ENCODE assay signal across 8 mouse cellular contexts in genomic region chr9:49055333-49056205, GRCm38 (mm10). TPM values are rescaled to one million over a fixed set of nuclear protein-coding genes. Genes with fewer than 3 reads are reported as not detected.
A peak's percentile ranks its signal among the peaks of the same experiment; 100 is the strongest.
DNase-seq lines count a peak whose midpoint lies in the region; ATAC-seq and TF ChIP-seq lines count a peak whose summit lies in the region.

TSS of gene Zw10 (plus strand) at chr9:49055613.

- H3K4me1 ChIP-seq in hindbrain, embryonic 10.5 days (replicated peaks), result peaks cover 10% of the 10 kb centered on the region
- H3K4me1 ChIP-seq in lung, postnatal 0 days (ENCODE audit: insufficient read depth, low read depth, low read length), result no peaks in the 10 kb centered on the region; the same call in 1 of the 2 replicates

- peak within 1 kb of the TSS; percentile 75 for H3K4me3 ChIP-seq in hindbrain, embryonic 10.5 days
- H3K4me3 ChIP-seq in lung, postnatal 0 days (ENCODE audit: low read depth, low read length), result peak within 1 kb of the TSS; percentile 88

- DNase-seq in MN1 (ENCODE audit: low spot score), result peak; percentile 97
- DNase-seq in cerebellum, adult 9-10 months, result peak; percentile 95
- peak; percentile 95 for DNase-seq in hindbrain, embryonic 10.5 days (ENCODE audit: low spot score)
- peak; percentile 95 for DNase-seq in layer of hippocampus, adult 9-11 months
- DNase-seq in lung, postnatal 0 days (ENCODE audit: low spot score), result peak; percentile 98
- peak; percentile 83 for DNase-seq in ovary, postnatal 14 days (ENCODE audit: low spot score)
- DNase-seq in thymus, postnatal 14 days, result peak; percentile 93

- peak within 1 kb of the TSS; percentile 91 for H3K27ac ChIP-seq in hindbrain, embryonic 10.5 days
- H3K27ac ChIP-seq in lung, postnatal 0 days (ENCODE audit: low read length), result peak within 1 kb of the TSS; percentile 69

- peak; percentile 99 for ATAC-seq in frontal cortex, adult (ENCODE audit: low TSS enrichment)
- ATAC-seq in lung, postnatal 0 days, result peak; percentile 99

- TF ChIP-seq EP300 in lung, postnatal 0 days (IDR thresholded peaks at IDR 0.05), result no peak

- WGBS in hindbrain, embryonic 10.5 days, result under 1% methylated on average over 53 of the region's 53 CpGs
- 1% methylated on average over 52 of the region's 53 CpGs for WGBS in lung, postnatal 0 days

- no peak for TF ChIP-seq CTCF in lung, postnatal 0 days (IDR thresholded peaks at IDR 0.05)

- H3K36me3 ChIP-seq in hindbrain, embryonic 10.5 days, result peaks cover 27% of the 10 kb centered on the region
- H3K36me3 ChIP-seq in lung, postnatal 0 days (ENCODE audit: insufficient read depth, low read length), result peaks cover 4% of the 10 kb centered on the region

- H3K27me3 ChIP-seq in hindbrain, embryonic 10.5 days (ENCODE audit: insufficient read depth, poor library complexity, severe bottlenecking), result no peaks in the 10 kb centered on the region
- no peaks in the 10 kb centered on the region for H3K27me3 ChIP-seq in lung, postnatal 0 days (replicated peaks; ENCODE audit: insufficient read depth, low read length)

- H3K9me3 ChIP-seq in hindbrain, embryonic 10.5 days, result no peaks in the 10 kb centered on the region
- no peaks in the 10 kb centered on the region for H3K9me3 ChIP-seq in lung, postnatal 0 days (ENCODE audit: low read length)

- H3K4me2 ChIP-seq in lung, postnatal 0 days (replicated peaks; ENCODE audit: low read depth, low read length), result peak within 1 kb of the TSS; percentile 78

- H3K9ac ChIP-seq in lung, postnatal 0 days (replicated peaks; ENCODE audit: low read depth), result peak within 1 kb of the TSS; percentile 76

RNA-seq across cellular contexts. Expression of gene Zw10, which starts in this region (rescaled TPM):
- polyA plus RNA-seq in hindbrain, embryonic 10.5 days (2016; fragmentation: Nextera tagmentation; extraction: Ambion mirVana), result 48.0 and 53.4 TPM in 2 replicates
- 16.1 and 18.4 TPM in 2 replicates for polyA plus RNA-seq in lung, postnatal 0 days (2015; fragmentation: Nextera tagmentation; extraction: Ambion mirVana)

Comparison
In these comparisons a context has a peak if more than half of its experiments do, and no peak if none do; other contexts are left out.
1. Peak in every context shown above with its lines: DNase-seq, ATAC-seq, H3K4me3 ChIP-seq and H3K27ac ChIP-seq.